Mouse (Mus musculus) cortical plate, adult 2 months (tissue): ENCODE measurements around the gene Noc2l.

ENCODE experiments used
- CTCF ChIP-seq: fragments of 200-500 bp; IDR thresholded peaks from 2 replicates; pipeline ENCODE4 v1.5.1; 2011; ENCODE audit warnings: mild to moderate bottlenecking, control low read depth, low read length; ENCODE audit not compliant: insufficient read depth; ENCODE audit errors: extremely low read depth
- POLR2A ChIP-seq: fragments of 200-500 bp; IDR thresholded peaks from 2 replicates; pipeline ENCODE4 v1.6.1; 2011; ENCODE audit warnings: mild to moderate bottlenecking, low read length, control low read depth; ENCODE audit not compliant: insufficient read depth; ENCODE audit errors: extremely low read depth

DNA sequence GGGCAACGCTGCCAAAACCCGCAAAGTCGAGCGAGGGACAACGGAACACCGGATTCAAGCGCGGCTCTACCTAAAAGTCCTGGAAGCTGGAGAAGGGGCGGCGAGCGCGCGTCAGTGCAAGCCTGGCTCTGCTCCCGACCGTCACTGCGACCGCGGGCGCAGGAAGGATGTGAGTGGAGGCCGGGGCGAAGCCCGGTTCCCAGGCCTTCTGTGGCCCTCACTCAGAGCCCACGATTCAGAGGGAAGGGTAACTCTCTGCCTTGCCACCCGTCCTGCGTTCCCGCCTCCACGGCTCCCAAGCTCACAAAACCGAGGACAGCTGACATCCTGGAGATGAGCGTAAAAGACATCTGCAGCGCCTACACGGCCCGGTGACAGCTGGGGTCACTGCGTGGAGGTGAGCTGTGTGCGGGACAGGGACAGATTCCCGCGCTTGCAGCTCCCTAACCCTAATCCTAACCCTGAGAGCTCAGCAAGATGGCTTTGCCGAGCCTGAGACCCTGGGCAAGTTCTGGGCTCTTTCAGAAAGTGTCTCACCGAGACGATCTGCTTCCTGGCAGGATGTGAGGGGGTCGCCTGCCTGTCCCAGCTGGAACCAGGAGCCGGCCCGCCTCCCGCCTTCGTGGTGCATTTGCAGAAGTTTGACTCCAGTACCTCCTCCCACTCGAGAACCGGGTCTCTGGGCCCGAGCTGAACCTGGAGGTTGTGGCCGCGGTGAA is 32.2 kb upstream of the Noc2l start:
- TF ChIP-seq CTCF (no peak), POLR2A (no peak)
